Mouse (Mus musculus) megakaryocyte, adult 5-6 weeks (primary cell): ENCODE measurements around the gene Olfr1501. TPM values are rescaled to one million over a fixed set of nuclear protein-coding genes. Genes with fewer than 3 reads are reported as not detected.
"Not testable (repeated sequence)": the region's sequence is repeated elsewhere in the genome, so short reads cannot be mapped to it uniquely, and the experiment has no call there.

Source experiments
- ATAC-seq: 2 replicates; pipeline ENCODE4 v1.8.0; 2016; ENCODE audit warnings: mild to moderate bottlenecking, inconsistent platforms; ENCODE audit not compliant: poor library complexity, severe bottlenecking
- total RNA-seq, 2 experiments: library from RNA; stranded (forward) in 1 of 2; stranded (reverse) in 1 of 2; fragments of 153-499, 151-499 nt in 1 of 2; fragments of 221-1000, 200-1000 nt in 1 of 2; gene quantifications; 2 replicates each; pipeline versions ENCODE4 v1.2.3 to v1.2.4; 2015 to 2017

Olfr1501 gene
- total RNA-seq (2015) = not detected in 2 replicates
- total RNA-seq (2017) = not detected in 2 replicates

GRCm38 (mm10) chr19:13850592-13850991, at the start of gene Olfr1501:
Olfr1501 (minus strand) TSS chr19:13850692.
- not testable (repeated sequence) for ATAC-seq

- ATAC-seq = no peak
Measured at GRCm38 (mm10) chr19:13897828-13898227, 47.3 kb upstream of the Olfr1501 start, which contains the start of gene Olfr1504. Olfr1504 (minus strand) TSS chr19:13897928.

DNA sequence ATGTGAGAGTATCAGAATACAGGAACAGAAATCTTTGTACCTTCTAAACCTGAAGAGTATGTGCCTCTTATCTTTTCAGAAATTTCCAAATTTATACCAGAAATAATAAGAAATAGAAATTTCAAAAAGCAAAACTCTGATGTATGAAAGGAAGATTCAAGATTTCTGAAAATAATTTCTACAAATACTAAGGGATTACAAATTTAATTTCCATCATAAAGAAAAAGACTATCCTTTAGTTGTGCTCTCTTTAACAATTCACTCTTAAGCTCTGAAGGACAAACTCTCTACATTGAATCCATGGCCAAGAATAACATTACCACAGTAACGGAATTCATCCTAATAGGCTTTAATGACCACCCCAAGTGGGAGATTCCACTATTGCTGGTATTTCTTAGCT, 11.0 kb upstream of the Olfr1501 start, which contains the start of gene Olfr1502:
Olfr1502 (plus strand) TSS at position 301 of the 400 bp plus-strand sequence.
- no peak for ATAC-seq

DNA sequence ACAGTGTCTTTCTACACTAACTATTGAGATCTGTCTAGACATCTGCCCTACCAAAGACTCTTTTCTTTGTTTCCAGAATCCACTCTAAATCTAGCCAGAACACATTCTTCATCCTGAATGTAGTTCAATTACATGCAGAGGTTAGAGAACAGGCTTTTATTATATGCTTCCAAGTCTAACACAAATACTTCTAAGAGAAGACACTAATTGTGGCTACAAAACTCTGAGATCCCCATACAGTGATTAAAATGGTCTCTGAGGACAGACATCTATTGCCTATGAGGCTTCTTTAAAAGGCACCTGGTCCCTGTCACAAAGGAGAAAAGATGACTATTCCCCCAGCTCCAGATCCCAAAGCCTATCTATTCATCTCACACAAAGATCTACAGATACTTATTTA, 20.1 kb downstream of the Olfr1501 start, which contains the start of gene Olfr1500:
Olfr1500 (minus strand) TSS at position 101 of the 400 bp plus-strand sequence.
- ATAC-seq = no peak

DNA sequence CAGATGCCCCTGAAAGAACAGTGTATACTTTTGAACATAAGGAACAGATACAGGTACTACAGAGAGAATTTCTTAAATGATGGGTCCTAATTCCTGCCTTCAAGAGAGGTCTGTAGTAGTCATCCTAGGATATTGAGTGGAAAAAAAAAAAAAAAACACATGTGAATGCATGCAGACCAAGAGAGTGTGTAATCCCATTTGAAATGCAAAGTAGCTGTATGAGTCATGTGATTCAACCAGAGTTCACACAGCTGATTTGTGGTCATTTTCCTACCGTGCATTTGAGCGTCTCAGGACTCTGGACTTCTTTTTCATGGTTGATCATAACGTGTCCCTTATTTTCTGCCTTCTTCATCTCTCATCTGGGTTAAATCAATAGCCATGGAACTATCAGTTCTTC, 22.0 kb downstream of the Olfr1501 start:
- ATAC-seq = no peak

GRCm38 (mm10) chr19:13820847-13821246, 29.6 kb downstream of the Olfr1501 start:
- ATAC-seq = no peak

DNA sequence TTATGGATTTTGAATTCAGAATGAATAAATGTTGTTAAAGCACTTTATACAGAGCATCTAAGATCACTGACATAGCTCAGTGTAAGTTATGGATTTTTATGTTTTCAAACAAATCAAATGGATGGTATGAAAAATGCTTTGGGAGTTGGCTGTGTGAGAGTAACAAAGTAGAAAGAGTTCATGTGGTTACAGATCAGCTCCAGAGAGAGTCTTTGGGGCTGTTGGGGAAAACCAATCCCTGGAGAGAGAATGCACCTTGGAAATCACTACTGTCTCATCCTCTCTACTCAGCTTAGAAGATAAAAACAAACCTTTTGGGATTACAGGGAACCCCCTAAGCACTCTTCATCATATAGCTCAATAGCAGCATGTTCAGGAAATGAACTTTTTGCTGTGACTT, 31.1 kb downstream of the Olfr1501 start, which contains the start of gene Olfr1499:
Olfr1499 (minus strand) TSS at position 101 of the 400 bp plus-strand sequence.
- ATAC-seq = no peak

DNA sequence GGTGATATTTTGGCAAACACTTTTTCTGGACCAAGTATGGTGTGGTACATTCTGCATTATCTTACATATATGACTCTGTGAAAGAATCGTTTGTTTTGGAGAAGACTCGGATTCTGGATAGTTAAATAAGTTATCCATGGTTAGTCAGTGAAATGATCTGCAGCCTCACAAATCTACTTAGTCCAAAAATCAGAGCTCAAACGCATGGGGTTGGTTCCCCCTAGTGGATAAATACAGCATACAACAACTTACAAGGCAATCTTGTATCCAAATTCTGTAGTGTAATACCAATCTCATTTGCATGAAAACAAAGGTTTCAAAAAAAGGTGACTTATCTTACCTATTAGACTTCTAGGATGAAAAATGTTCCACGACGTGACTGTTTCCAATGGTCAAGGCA, 31.7 kb downstream of the Olfr1501 start:
- no peak for ATAC-seq

DNA sequence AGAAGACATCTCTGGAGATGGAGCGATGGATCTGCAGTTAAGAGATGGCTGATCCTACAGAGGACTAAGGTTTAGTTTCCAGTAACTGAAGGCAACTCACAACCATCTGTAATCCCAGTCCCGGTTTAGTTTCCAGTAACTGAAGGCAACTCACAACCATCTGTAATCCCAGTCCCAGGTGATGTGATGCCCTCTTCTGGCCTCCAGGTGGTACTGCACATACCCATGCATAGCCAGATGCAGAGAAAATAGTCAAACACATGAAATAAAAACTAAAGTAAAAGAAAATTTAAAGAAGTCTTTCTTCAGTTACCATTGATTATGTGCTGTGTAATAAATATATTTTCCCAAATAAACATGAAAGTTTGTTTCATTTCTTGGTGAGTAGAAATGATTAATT, 37.7 kb downstream of the Olfr1501 start:
- ATAC-seq = no peak

DNA sequence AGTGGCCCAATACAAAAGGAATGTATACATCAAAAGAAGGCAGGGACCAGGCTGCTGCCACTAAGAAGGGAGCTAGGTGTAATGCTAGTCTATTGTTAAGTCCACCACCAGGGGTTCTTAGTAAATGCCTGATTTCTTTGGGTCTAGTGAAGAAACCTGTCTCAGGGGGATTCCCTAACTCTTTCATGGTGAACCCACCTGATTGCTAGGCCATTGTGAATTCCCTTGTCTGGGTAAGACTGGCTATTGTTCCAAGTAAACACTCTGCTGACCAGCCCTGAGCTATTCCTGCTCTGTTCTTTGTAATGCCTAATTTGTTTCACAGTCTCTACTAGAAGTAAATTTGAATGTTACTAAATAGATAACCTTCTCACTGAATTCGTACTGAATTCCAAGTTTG, 45.0 kb downstream of the Olfr1501 start:
- not testable (repeated sequence) for ATAC-seq

DNA sequence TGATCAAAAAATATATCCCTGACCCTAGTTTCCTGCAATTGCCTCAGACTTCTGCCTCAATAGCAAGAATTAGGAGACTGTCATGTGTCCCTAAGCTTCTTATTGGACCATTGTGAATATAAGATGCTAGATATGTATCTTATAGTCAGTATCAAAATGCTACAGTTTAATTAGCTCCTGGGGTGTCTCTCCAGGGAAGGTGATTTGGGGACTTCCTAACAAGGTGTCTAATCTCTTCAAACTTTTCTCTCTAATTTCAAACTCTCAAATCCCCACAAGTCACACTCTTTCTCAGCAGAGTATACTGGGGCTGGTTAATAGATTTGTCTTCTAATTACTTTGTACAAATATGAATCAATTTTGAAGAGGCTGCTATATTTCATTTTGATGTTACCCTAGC, 52.4 kb downstream of the Olfr1501 start, which contains the start of gene Olfr1497:
Olfr1497 (minus strand) TSS at position 101 of the 400 bp plus-strand sequence.
- no peak for ATAC-seq

Other genes with a start within 250 kb of the Olfr1501 start
- not detected in 2 replicates for gene Olfr1487, start 233.3 kb downstream of the Olfr1501 start, total RNA-seq (2015)
- gene Olfr1487, start 233.3 kb downstream of the Olfr1501 start, total RNA-seq (2017) = not detected in 2 replicates
- not detected in 2 replicates for gene Olfr1489, start 219.1 kb downstream of the Olfr1501 start, total RNA-seq (2015)
- not detected in 2 replicates for gene Olfr1489, start 219.1 kb downstream of the Olfr1501 start, total RNA-seq (2017)
- gene Olfr1490, start 199.6 kb downstream of the Olfr1501 start, total RNA-seq (2015) = not detected in 2 replicates
- not detected in 2 replicates for gene Olfr1490, start 199.6 kb downstream of the Olfr1501 start, total RNA-seq (2017)
- gene Olfr1491, start 153.4 kb downstream of the Olfr1501 start, total RNA-seq (2015) = not detected in 2 replicates
- gene Olfr1491, start 153.4 kb downstream of the Olfr1501 start, total RNA-seq (2017) = not detected in 2 replicates
- gene Olfr1493-ps1, start 127.4 kb downstream of the Olfr1501 start, total RNA-seq (2015) = not detected in 2 replicates
- gene Olfr1493-ps1, start 127.4 kb downstream of the Olfr1501 start, total RNA-seq (2017) = not detected in 2 replicates
- gene Olfr1494, start 111.0 kb downstream of the Olfr1501 start, total RNA-seq (2015) = not detected in 2 replicates
- gene Olfr1494, start 111.0 kb downstream of the Olfr1501 start, total RNA-seq (2017) = not detected in 2 replicates
- not detected in 2 replicates for gene Olfr1495, start 86.1 kb downstream of the Olfr1501 start, total RNA-seq (2015)
- gene Olfr1495, start 86.1 kb downstream of the Olfr1501 start, total RNA-seq (2017) = not detected in 2 replicates
- gene Olfr1496, start 72.8 kb downstream of the Olfr1501 start, total RNA-seq (2015) = not detected in 2 replicates
- not detected in 2 replicates for gene Olfr1496, start 72.8 kb downstream of the Olfr1501 start, total RNA-seq (2017)
- not detected in 2 replicates for gene Olfr1497, start 52.5 kb downstream of the Olfr1501 start, total RNA-seq (2015)
- not detected in 2 replicates for gene Olfr1497, start 52.5 kb downstream of the Olfr1501 start, total RNA-seq (2017)
- gene Olfr1499, start 31.2 kb downstream of the Olfr1501 start, total RNA-seq (2015) = not detected in 2 replicates
- not detected in 2 replicates for gene Olfr1499, start 31.2 kb downstream of the Olfr1501 start, total RNA-seq (2017)
- not detected in 2 replicates for gene Olfr1500, start 20.2 kb downstream of the Olfr1501 start, total RNA-seq (2015)
- not detected in 2 replicates for gene Olfr1500, start 20.2 kb downstream of the Olfr1501 start, total RNA-seq (2017)
- gene Olfr1502, start 11.1 kb upstream of the Olfr1501 start, total RNA-seq (2015) = not detected in 2 replicates
- not detected in 2 replicates for gene Olfr1502, start 11.1 kb upstream of the Olfr1501 start, total RNA-seq (2017)
- not detected in 2 replicates for gene Olfr1504, start 47.2 kb upstream of the Olfr1501 start, total RNA-seq (2015)
- not detected in 2 replicates for gene Olfr1504, start 47.2 kb upstream of the Olfr1501 start, total RNA-seq (2017)
- gene Olfr1505, start 62.8 kb upstream of the Olfr1501 start, total RNA-seq (2015) = not detected in 2 replicates
- not detected in 2 replicates for gene Olfr1505, start 62.8 kb upstream of the Olfr1501 start, total RNA-seq (2017)